Mouse (Mus musculus): ENCODE measurements around the gene Cachd1.

Gene Cachd1

DNA sequence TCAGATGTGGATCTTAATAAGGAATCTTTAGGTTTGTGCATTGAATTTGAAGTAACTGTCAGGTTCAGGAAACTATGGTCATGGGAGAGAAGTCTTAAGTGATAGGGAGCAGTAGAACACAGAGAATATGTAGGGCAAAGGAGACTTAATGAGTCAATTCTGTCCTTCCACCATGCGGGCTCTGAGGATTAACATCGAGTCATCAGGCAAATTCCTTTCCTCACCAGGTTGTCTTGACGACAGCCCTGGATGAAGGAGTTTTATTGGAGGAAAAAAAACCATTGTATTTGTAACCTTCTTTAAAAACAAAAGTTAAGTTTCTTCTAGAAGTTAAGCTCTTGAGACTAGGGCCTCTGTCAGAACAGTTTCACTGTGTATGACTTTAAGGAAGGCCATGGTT lies 100.9 kb downstream of the Cachd1 start:
- DNase-seq, result no peak

DNA sequence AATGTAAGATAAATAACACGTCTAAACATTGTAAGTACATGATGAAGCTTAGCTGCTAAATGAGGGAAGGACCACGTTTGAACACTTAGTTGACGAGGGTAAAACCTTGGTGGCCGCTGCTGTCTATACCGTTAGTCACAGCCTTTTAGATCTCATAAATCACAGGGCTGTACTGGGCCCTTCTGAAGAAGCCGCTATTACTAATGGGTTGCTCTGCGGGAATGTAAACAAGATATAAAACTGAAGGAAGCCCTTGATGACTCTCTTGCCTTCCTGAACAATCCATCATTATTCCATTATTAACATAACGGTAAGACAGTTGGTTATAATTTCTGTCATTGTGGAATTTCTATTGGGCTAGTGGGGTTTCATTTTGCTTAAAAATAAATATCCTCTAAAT lies 102.9 kb downstream of the Cachd1 start:
- DNase-seq, result no peak

DNA sequence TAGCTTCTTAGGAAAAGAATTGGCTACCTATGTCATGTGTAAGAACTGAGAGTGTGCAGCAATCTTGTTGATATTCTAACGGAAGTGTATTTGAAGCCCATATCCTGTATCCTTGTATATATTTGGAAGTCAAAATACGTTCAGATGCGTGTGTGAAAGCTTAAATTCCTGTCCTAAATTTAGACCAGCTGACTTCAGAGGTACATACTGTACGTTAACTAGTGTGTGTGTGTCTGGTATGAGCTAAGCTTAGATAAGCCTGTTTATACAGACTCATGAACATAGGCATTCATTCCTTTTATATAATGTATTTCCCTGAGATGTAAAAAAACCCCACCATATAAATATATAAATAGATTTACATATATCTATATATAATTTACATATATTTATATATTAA lies 103.6 kb downstream of the Cachd1 start:
- no peak for DNase-seq

DNA sequence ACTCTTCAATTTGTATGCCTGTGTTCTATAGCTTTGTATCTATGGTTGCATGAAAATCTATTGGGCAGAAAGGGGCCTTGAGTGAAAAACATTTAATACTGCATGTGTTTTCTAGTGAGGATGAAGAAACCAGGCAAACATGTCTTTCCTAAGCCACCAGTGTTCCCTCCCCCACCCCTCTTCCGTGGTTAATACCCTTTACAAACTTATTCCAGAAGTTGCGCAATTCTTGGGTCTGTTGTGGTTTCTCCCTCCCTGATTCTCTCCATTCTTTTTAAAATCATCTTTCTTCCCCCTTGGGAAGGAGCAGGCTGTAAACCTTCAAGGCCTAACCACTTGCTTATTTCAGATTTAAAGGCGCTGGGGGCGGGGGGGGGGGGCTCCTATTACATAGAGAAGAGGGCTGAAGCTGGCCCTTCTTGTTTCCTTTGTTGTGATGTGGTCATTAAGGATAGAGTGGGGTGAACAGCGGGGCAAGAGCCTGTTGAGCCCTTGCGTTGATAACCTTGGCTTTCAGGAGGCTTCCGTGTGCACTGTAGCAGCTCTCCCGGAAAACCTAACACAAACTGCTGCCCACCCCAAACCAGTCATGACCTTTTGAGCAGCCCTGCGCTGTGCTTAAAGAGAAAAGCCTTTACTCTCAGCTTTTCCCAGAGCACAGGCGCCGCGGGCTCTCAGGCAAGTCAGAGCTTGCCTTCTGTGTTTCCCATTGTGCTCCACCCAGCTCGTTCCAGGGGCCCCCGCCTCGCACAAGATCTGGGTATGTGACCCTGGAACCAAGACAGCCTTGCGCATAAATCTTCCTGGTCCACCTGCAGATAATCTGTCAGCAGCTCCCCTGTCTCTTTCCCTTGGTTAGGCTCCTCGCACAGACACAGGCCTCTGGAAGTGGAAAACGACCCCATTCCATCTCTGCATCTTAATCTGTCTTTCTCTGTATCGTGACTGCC lies 109.6 kb downstream of the Cachd1 start:
- peak in 1 of 2 experiments; percentile 15 for DNase-seq

DNA sequence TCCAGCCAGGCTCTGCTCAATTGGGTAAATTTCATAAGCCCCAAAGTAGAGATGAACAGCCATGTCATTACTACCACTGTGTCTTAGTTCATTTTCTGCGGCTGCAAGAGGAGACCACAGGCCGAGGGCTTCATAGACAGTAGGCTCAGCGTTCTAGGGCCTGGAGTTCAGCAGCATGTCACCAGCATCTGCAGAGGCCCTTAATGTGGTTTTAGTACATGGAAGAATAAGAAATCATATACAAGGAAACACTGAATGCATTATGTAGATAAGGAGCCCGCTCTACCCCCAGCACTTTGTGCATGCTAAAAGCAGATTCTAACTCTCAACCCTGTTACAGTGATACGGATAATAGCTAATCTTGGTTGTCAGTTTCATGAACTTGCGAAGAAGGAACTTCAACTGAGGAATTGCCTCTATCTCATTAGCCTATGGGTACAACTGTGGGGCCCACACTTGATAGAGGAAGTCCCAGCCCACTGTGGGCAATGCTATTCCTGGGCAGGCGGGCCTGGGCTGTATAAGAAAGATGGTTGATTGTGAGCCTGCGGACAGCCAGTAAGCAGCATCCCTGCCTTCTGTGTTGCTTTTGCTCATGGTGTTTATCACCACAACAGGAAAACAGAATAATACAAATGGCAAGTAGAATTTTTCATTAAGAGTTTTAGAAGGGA lies 110.4 kb downstream of the Cachd1 start:
- no peak for DNase-seq

DNA sequence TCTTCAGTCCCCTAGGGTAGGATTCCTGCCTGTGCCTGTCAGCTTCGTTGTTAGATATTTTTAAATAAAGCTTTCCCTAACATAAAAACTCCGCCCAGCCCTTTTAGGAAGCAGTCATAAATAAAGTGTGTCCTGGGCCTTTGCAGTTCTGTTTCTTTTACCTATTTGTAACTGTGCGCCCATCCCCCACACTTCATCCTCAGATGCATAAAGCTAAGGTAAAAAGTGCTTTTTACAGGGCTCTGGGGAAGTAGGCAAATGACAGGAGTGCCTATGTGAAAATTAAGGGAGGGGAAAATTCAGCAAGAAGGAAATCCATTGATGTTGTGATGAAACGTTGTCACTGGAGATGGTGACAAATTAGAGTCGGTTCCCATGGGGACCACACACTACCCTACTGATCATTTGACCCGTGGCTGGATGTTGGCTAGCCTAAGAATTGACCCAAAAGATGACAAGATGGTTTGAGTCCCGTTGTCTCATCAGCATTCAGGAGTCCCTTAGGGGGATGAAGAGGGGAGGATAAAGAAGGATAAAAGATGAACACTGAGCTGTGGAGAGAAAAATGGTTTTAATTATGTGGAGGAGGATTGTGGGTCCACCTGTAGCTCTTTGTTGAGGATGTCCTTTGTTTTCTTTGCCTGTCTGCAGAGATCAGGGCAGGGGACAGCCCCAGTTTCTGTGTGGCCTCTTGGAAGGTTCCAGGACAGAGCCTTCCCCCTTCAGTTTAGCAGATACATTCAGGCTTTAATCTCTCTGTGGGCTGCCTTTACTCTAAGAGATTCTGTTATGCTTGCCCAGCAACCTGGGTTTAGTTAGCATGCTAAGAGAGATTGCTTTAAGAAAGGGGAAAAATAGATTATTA lies 113.9 kb downstream of the Cachd1 start:
- DNase-seq, result no peak

DNA sequence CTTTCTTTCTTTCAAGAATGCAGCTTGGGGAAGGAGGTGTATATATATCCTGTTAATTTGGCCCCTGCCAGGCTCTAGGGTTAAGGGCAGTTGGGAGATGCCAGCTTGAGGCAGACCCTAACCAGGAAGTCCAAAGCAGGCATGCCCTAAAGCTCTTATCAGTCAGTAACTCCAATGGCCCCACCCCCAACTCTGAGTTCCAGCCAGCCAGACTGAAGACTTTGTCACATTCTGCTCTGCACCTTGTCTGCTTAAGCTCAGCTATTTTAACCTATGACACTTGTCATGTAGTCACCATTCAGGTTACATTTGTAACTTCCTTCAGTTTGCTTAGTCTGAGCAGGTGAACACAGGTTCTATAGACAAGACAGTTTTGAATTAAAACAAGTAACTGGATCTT lies 117.3 kb downstream of the Cachd1 start:
- peak; percentile 14 to 46 for DNase-seq

DNA sequence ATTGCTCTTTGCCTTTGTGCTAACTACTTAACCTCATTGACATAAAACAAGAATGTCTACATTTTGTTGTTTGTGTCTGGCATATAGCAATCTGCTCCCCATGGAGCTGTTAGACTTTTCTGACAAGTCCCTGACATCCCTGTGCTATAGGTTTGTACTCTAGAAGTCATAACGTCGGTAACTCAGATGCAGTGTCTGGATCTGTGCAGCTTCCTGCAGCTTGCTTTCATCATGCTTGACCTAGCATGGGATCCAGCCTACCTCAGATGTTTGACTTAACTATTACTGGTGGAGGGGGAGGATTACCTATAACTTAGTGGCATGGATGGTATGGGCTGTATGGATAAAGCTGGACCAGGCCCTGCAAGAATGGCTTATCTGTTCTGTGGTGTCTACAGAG lies 117.7 kb downstream of the Cachd1 start:
- no peak for DNase-seq

DNA sequence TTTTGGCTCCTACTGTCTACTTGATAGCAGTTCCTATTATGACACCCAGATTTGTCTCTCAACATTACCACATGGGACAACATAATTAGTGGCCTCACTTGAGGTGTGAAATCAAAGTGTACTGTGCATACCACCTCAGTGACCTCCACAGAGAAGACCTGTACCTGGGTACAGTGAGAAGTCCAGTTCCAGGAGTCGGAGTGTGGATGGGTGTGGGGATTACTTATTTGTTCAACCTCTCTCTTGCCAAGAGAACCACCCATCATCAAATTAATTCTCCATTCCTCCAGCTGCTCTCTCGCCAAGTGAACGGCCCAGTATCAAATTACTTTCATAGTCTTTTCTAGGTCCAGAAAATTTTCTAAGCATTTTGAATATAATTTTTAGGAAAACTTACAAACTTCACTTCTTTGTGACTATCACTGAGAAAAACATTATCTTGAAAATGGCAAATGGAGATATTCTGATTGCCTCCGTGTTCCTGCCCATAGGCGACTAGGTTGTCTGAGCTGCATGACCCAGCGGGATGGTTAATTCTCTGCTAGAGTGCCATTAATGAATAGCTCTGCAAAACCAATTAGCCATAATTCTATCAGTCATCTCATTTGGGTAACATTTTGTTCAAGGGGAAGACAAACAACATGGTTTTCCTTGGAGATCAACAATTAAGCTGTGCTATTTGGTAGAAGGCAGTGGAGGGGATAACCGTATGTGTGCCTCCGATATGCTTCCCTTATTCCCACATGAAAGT lies 120.0 kb downstream of the Cachd1 start:
- peak in 1 of 2 experiments; percentile 14 for DNase-seq

DNA sequence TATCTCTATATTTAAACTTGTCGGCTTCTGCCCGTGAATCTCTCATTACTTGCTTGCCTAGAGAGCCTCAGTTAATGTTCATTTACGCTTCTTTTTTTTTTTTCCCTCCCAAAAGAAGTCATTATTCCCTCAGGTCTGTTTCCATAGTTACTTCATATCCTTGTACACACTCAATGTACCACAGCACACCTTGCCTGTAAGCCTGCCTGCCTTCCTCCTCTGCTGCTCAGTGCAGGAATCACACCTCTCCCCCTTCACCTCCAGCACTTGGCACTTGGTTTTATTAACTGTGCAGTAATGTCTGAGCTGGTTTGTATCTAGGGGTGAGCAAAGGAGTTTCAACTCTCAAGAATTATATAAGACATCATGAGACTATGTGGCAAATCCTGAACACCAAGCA lies 121.5 kb downstream of the Cachd1 start:
- no peak for DNase-seq

DNA sequence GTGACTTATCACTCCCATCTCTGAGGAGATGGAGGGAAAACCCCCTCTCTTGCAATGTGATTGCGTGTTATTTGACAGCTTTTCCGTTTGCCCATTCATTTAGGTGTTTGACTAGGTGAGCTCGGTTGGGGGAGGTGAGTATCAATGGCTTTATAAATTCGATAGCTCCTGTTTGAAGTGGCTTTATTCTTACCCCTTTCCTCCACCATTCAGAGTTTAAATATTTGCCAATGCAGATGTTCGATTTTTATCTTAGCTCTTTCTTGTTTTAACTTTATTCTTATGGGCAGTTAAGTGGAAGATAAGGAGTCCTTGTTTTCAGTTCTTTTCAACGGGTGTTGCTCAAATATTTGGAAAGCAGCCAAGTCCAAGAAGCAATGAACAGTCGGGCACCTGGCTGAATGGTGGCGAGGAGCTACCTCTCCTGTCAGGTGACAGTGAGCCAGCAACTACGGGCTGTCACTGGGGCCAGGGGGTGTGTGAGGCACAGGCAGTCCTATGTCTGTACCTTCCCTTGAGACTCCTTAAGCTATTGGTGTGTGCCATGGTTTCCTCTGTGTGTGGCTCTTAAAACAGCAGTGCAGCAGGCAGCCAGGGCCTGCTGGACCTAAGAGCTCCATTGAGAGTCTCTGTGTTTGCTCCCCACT lies 133.3 kb downstream of the Cachd1 start:
- peak; percentile 39 to 76 for DNase-seq

DNA sequence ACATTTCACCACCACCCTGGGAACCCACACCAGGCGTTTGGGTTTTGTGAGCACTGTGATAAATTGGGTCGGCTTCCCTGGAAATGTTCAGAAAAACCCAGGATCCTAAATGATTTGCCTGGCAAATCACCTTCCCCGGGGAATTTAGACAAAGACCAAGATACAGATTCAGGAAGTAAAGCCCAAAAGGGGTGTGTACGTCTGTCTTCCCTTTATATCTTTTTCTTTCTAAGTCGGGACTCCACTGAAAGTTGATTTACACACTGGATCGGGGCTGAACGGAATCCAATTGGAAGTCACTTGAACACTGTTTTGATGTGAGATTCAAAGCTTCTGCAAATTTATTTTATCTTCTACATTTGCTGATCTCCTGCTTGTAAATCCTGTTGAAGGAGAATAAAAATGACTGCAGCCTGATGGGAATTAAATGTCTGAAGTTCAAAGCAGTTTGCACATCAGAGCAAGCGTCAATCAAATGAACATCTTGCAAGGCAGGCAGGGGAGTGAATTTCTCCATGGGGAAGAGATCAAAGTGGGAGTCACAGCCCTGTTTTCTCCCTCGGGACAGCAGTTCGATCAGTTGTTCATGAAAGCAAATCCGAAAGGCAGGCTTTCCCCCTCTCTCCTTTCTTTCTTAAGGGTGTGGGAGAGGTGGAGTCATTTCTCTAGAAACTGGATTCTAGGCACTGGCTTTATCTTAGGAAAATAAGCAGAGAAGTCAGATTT lies 134.3 kb downstream of the Cachd1 start:
- no peak for DNase-seq

DNA sequence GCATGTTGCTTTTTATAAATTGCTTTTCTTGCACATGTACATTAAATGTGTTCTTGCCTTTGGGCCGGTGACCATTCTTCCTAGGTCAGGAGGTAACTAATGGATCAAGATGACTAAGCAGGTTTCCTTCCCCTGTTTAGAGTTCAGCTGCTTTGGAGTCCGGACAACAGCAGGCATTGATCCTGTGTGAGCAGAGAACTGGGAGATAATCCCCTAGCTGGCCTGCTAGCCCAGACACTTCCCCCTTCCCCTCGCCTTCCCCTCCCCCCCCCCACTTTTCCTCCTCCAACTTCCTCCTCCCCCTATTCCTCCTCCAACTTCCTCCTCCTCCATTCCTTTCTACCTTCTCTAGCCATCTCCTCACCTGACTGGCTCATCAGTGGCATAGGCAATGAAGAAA lies 135.2 kb downstream of the Cachd1 start:
- no peak for DNase-seq

DNA sequence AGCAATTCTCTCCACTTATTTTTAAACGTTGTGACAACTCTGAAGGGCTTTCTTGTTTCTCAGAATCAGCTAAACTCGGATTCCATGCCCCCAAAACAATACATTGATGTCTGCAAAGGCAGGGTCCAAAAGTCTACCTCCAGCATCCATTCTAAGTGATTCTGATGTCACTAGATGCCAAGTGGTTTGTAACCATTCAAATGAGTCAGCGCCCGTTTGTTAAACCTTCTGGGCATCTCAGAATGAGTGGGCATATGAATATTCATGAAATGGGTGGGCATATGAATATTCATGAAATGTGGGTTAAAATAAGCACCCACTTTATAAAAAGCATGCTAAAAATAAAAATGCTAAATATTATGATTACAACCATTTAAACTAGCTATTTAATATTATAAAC lies 137.2 kb downstream of the Cachd1 start:
- no peak for DNase-seq

DNA sequence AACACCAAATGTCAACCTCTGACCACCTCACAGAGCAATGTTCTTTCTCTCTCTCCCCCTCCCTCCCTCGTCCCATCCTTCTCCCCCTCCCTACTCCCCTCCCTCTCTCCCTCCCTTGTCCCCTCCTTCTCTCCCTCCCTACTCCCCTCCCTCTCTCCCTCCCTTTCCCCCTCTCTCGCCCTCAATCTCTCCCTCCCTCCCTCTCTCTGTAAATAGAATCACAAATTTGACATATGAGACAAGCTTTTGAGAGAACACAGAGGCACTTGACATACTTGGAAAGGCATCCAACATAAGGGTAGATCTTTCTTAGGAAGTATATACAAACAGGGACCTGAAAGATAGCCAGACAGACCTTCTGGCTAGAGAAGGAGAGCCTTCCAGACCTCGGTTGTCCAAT lies 138.1 kb downstream of the Cachd1 start:
- DNase-seq, result no peak

DNA sequence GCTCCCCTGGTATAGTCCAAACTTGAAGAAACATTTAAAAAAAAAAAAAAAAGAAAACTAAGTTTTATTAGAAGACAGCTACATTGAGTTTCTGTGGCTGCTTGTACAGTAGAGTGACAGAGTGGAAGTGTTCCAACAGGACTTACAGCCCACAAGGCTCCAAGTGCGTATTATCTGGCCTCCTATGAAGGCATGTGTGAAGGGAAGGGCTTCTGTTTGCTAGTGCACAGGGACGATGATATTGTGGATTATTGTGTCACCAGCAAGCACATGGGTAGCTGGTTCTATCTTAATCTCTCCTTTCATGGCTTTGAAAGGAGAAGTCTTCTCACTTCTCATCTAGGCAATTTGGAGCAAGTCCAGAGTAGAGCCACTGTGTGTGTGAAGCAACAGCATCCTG lies 138.6 kb downstream of the Cachd1 start:
- DNase-seq, result no peak

DNA sequence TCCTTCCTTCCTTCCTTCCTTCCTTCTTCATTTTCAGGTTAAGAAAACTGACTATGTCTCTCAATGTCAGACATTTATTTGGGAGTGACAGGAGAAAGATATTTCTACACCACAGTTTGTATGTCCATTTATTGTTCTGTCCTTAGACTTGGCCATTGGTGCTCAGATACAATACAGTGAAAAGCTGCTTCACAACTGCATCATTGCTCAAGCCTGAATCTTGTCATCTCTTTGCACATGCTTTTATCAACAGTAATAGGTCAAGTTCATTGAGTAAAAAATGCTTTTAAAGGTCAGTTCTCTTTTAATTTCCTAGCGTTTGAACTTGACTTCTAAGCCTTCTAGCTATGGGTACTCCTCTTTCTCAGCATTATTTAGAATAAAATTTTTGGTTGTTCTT lies 141.0 kb downstream of the Cachd1 start:
- DNase-seq, result no peak

DNA sequence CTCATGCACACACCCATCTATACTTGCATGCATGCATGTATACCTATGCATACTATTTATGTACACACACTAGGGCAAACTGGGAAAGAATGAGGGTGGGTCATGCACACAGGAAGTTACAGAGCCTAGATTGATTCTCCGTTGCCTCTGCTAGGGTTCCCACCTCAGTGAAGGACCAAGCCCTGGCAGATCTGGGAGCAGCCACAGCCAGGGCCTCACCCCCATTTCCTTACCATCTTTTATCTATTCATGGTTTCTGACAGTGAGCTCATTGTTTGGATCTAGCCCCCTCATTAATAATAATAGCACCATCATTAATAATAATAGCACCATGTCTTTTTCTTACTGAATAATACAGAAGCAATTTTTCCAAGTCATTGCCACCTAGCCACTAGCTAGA lies 143.9 kb downstream of the Cachd1 start:
- no peak for DNase-seq

DNA sequence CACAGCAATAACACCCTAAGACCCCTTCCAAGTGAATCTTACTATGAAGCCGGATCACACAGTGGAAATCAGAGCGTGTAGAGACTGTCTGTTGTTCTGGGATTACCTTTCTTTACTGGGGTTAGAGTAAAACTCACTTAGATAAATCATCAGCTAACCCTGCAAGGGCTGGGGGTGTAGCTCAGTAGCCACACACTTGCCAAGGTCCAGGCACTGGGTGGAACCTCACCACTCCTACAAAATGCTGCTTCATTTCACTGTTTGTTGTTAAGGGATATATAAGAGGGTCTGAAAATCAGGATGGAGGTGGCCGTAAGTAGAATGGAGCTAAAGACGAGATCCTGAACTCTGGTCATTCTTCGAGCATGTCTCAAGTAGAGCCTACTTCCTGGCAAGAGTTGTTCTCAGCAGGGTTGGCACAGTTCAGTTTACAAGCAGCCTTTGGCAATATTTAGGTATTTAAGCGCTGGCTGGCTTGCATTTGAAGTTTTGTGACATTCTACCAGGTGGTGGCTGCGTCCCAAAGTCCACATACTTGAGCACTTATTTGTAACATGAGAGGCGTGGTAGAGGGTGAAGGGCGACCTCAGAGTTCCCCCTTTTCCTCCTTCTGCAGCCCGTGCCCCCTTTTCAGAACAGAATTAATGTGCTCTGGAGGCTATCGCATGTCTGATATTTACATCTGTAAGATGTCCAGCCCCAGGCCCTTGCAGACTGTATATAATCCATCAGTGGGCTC lies 146.5 kb downstream of the Cachd1 start:
- DNase-seq, result peak; percentile 65 to 73

DNA sequence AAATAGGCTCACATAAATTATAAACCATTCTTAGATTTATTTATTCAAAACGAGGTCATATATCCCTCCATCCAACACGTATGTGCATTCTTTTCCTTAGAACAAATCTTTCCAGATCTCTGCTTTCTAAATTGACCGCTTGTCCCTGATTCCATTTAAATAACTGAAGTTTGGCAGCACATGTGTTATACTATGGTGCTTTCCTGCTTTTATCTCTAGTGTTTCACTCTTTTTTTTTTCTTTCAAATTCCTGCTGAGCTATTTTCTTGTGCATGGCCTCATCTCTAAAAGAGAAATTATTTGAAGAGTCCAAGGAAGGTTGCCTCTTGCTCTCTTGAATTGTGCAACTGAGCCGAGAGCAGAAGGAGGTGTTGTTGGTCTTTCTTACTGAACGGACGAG lies 147.1 kb downstream of the Cachd1 start:
- DNase-seq, result no peak

DNA sequence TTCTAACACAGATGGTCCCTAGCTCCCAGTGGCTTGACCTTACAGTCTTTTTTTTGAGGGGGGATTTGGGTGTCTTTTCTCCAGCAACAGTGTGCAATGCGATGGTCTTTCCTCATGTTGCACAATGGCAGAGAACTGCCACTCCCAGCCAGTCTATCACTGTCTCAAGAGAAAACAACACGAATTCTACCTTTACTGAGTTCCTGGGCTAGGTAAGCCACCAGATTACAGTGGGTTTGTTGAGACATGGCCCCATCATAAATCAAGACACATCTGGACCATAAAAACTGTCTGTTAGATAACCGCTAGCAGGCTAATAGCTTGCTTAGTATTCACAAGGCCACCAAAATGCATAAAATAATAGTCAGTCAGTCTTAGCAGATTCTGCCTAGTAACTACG lies 147.8 kb downstream of the Cachd1 start:
- DNase-seq, result no peak

Measured in kidney, postnatal 25 days (tissue).